Mouse (Mus musculus): ENCODE data around the gene Clmn. TPM values are rescaled to one million over a fixed set of nuclear protein-coding genes. Genes with fewer than 3 reads are reported as not detected.

Clmn gene
- polyA plus RNA-seq, 1 experiment from 2014 or later: 0.79 TPM

GRCm38 (mm10) chr12:104841256-104841655, 23.6 kb downstream of the Clmn start:
- Histone ChIP-seq H3K9me3 (ENCODE audit: control insufficient read depth, low read length) (no peaks in the 10 kb centered on the region), H3K36me3 (ENCODE audit: control insufficient read depth, insufficient read depth, low read length) (no peaks in the 10 kb centered on the region), H3K4me2 (ENCODE audit: low read depth, low read length) (no peak overlapping the region), H3K9ac (replicated peaks; ENCODE audit: low read depth, low read length) (no peak overlapping the region), H3K27me3 (ENCODE audit: control insufficient read depth, insufficient read depth, low read length) (0 out of 2 replicates have a peak, but pooled peaks cover 3% of the 10 kb centered on the region), H3K27ac (ENCODE audit: low read depth, low read length) (no peak overlapping the region), H3K4me1 (ENCODE audit: control insufficient read depth, insufficient read depth, low read length) (no peaks in the 10 kb centered on the region), H3K4me3 (ENCODE audit: low read depth, low read length) (no peak overlapping the region)
- ATAC-seq (ENCODE audit: low read depth): no peak
- WGBS: 84% methylated on average over 3 of the region's 3 CpGs

GRCm38 (mm10) chr12:104838987-104839386, 25.9 kb downstream of the Clmn start:
- Histone ChIP-seq H3K27ac (ENCODE audit: low read depth, low read length) (no peak overlapping the region), H3K4me1 (ENCODE audit: control insufficient read depth, insufficient read depth, low read length) (no peaks in the 10 kb centered on the region), H3K27me3 (ENCODE audit: control insufficient read depth, insufficient read depth, low read length) (no peaks in the 10 kb centered on the region), H3K9ac (replicated peaks; ENCODE audit: low read depth, low read length) (no peak overlapping the region), H3K4me2 (ENCODE audit: low read depth, low read length) (no peak overlapping the region), H3K36me3 (ENCODE audit: control insufficient read depth, insufficient read depth, low read length) (no peaks in the 10 kb centered on the region), H3K4me3 (ENCODE audit: low read depth, low read length) (no peak overlapping the region), H3K9me3 (ENCODE audit: control insufficient read depth, low read length) (no peaks in the 10 kb centered on the region)
- 59% methylated on average over 4 of the region's 4 CpGs for WGBS
- ATAC-seq (ENCODE audit: low read depth): no peak

- no peak overlapping the region for H3K9ac ChIP-seq (replicated peaks; ENCODE audit: low read depth, low read length)
- H3K27ac ChIP-seq (ENCODE audit: low read depth, low read length): no peak overlapping the region
- no peaks in the 10 kb centered on the region for H3K36me3 ChIP-seq (ENCODE audit: control insufficient read depth, insufficient read depth, low read length)
- no peaks in the 10 kb centered on the region for H3K4me1 ChIP-seq (ENCODE audit: control insufficient read depth, insufficient read depth, low read length)
- H3K4me2 ChIP-seq (ENCODE audit: low read depth, low read length): no peak overlapping the region
- no peak overlapping the region for H3K4me3 ChIP-seq (ENCODE audit: low read depth, low read length)
- no peak for ATAC-seq (ENCODE audit: low read depth)
- H3K27me3 ChIP-seq (ENCODE audit: control insufficient read depth, insufficient read depth, low read length): no peaks in the 10 kb centered on the region
- H3K9me3 ChIP-seq (ENCODE audit: control insufficient read depth, low read length): no peaks in the 10 kb centered on the region
Observed at GRCm38 (mm10) chr12:104838462-104838861, 26.4 kb downstream of the Clmn start.

- no peaks in the 10 kb centered on the region for H3K27me3 ChIP-seq (ENCODE audit: control insufficient read depth, insufficient read depth, low read length)
- no peaks in the 10 kb centered on the region for H3K4me1 ChIP-seq (ENCODE audit: control insufficient read depth, insufficient read depth, low read length)
- no peak; the same call in 1 of the 2 replicates for ATAC-seq (ENCODE audit: low read depth)
- no peak overlapping the region for H3K27ac ChIP-seq (ENCODE audit: low read depth, low read length)
- 75% methylated on average over 13 of the region's 13 CpGs for WGBS
- no peaks in the 10 kb centered on the region for H3K36me3 ChIP-seq (ENCODE audit: control insufficient read depth, insufficient read depth, low read length)
- no peak overlapping the region for H3K9ac ChIP-seq (replicated peaks; ENCODE audit: low read depth, low read length)
- no peak overlapping the region for H3K4me2 ChIP-seq (ENCODE audit: low read depth, low read length)
- no peaks in the 10 kb centered on the region for H3K9me3 ChIP-seq (ENCODE audit: control insufficient read depth, low read length)
- no peak overlapping the region for H3K4me3 ChIP-seq (ENCODE audit: low read depth, low read length)
Observed at GRCm38 (mm10) chr12:104837957-104838401, 26.9 kb downstream of the Clmn start.

- H3K4me2 ChIP-seq (ENCODE audit: low read depth, low read length): no peak overlapping the region
- H3K27ac ChIP-seq (ENCODE audit: low read depth, low read length): no peak overlapping the region
- no peak overlapping the region for H3K4me3 ChIP-seq (ENCODE audit: low read depth, low read length)
- WGBS: 66% methylated on average over 2 of the region's 2 CpGs
- H3K9me3 ChIP-seq (ENCODE audit: control insufficient read depth, low read length): no peaks in the 10 kb centered on the region
- H3K36me3 ChIP-seq (ENCODE audit: control insufficient read depth, insufficient read depth, low read length): no peaks in the 10 kb centered on the region
- no peaks in the 10 kb centered on the region for H3K4me1 ChIP-seq (ENCODE audit: control insufficient read depth, insufficient read depth, low read length)
- H3K27me3 ChIP-seq (ENCODE audit: control insufficient read depth, insufficient read depth, low read length): no peaks in the 10 kb centered on the region
- no peak overlapping the region for H3K9ac ChIP-seq (replicated peaks; ENCODE audit: low read depth, low read length)
- ATAC-seq (ENCODE audit: low read depth): no peak; the same call in 1 of the 2 replicates
Observed at GRCm38 (mm10) chr12:104837111-104837837, 27.6 kb downstream of the Clmn start.

- Histone ChIP-seq H3K4me2 (ENCODE audit: low read depth, low read length) (no peak overlapping the region), H3K36me3 (ENCODE audit: control insufficient read depth, insufficient read depth, low read length) (no peaks in the 10 kb centered on the region), H3K9me3 (ENCODE audit: control insufficient read depth, low read length) (no peaks in the 10 kb centered on the region), H3K9ac (replicated peaks; ENCODE audit: low read depth, low read length) (no peak overlapping the region), H3K4me1 (ENCODE audit: control insufficient read depth, insufficient read depth, low read length) (no peaks in the 10 kb centered on the region), H3K27ac (ENCODE audit: low read depth, low read length) (no peak overlapping the region), H3K4me3 (ENCODE audit: low read depth, low read length) (no peak overlapping the region), H3K27me3 (ENCODE audit: control insufficient read depth, insufficient read depth, low read length) (no peaks in the 10 kb centered on the region)
- whole genome bisulfite sequencing: 92% methylated on average over 6 of the region's 6 CpGs
- no peak for ATAC-seq (ENCODE audit: low read depth)
Observed at GRCm38 (mm10) chr12:104836230-104836629, 28.6 kb downstream of the Clmn start.

- H3K4me1 ChIP-seq (ENCODE audit: control insufficient read depth, insufficient read depth, low read length): no peaks in the 10 kb centered on the region
- H3K27ac ChIP-seq (ENCODE audit: low read depth, low read length): no peak overlapping the region
- no peak overlapping the region for H3K9ac ChIP-seq (replicated peaks; ENCODE audit: low read depth, low read length)
- H3K9me3 ChIP-seq (ENCODE audit: control insufficient read depth, low read length): no peaks in the 10 kb centered on the region
- H3K4me3 ChIP-seq (ENCODE audit: low read depth, low read length): no peak overlapping the region
- H3K4me2 ChIP-seq (ENCODE audit: low read depth, low read length): no peak overlapping the region
- H3K36me3 ChIP-seq (ENCODE audit: control insufficient read depth, insufficient read depth, low read length): no peaks in the 10 kb centered on the region
- no peak for ATAC-seq (ENCODE audit: low read depth)
- WGBS: 57% methylated on average over 19 of the region's 19 CpGs
- H3K27me3 ChIP-seq (ENCODE audit: control insufficient read depth, insufficient read depth, low read length): no peaks in the 10 kb centered on the region
Observed at GRCm38 (mm10) chr12:104835369-104836094, 29.3 kb downstream of the Clmn start.

- Histone ChIP-seq H3K27me3 (ENCODE audit: control insufficient read depth, insufficient read depth, low read length) (no peaks in the 10 kb centered on the region), H3K27ac (ENCODE audit: low read depth, low read length) (no peak overlapping the region), H3K4me3 (ENCODE audit: low read depth, low read length) (no peak overlapping the region), H3K36me3 (ENCODE audit: control insufficient read depth, insufficient read depth, low read length) (no peaks in the 10 kb centered on the region), H3K4me1 (ENCODE audit: control insufficient read depth, insufficient read depth, low read length) (no peaks in the 10 kb centered on the region), H3K9me3 (ENCODE audit: control insufficient read depth, low read length) (no peaks in the 10 kb centered on the region), H3K4me2 (ENCODE audit: low read depth, low read length) (no peak overlapping the region), H3K9ac (replicated peaks; ENCODE audit: low read depth, low read length) (no peak overlapping the region)
- 63% methylated on average over 4 of the region's 4 CpGs for WGBS
- ATAC-seq (ENCODE audit: low read depth): no peak
Observed at GRCm38 (mm10) chr12:104834772-104835171, 30.1 kb downstream of the Clmn start.

Data from neural tube, embryonic 14.5 days (tissue).